Mouse (Mus musculus): Measurements from ENCODE around the gene Gm9944. TPM values are rescaled to one million over a fixed set of nuclear protein-coding genes. Genes with fewer than 3 reads are reported as not detected.

Gene Gm9944
- polyA plus RNA-seq, 1 experiment from 2014 or later = not detected

DNA sequence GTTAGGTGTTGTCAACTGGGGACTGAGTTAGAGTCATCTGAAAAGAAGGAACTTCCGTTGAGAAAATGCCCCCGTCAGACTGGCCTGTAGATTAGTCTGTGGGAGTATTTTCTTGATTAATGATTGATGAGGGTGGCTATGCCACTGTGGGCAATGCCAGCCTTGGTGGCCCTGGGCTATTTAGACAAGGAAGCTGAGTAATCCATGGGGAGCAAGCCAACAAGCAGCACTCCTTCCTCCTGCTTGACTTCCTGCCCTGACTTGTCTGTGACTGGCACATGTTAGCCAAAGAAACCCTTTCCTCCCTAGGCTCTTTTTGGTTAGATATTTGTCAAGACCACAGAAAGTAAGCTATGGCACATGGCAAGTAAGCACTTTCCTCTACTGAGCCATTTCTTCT lies 22.4 kb downstream of the Gm9944 start:
- Histone ChIP-seq H3K4me2 (ENCODE audit: low read length) (no peak overlapping the region), H3K9me3 (ENCODE audit: control insufficient read depth, low read length) (peaks cover 5% of the 10 kb centered on the region), H3K27me3 (replicated peaks; ENCODE audit: control insufficient read depth, insufficient read depth, low read length) (no peaks in the 10 kb centered on the region), H3K4me1 (ENCODE audit: control insufficient read depth, insufficient read depth, low read depth, low read length) (no peaks in the 10 kb centered on the region), H3K4me3 (ENCODE audit: low read length) (no peak overlapping the region), H3K36me3 (ENCODE audit: control insufficient read depth, insufficient read depth, low read length) (no peaks in the 10 kb centered on the region), H3K27ac (ENCODE audit: low read depth, low read length) (no peak overlapping the region), H3K9ac (ENCODE audit: low read depth, low read length) (no peak overlapping the region)
- 90% methylated on average over 2 of the region's 2 CpGs for WGBS
- ATAC-seq = no peak

- Histone ChIP-seq H3K27ac (ENCODE audit: low read depth, low read length) (no peak overlapping the region), H3K27me3 (replicated peaks; ENCODE audit: control insufficient read depth, insufficient read depth, low read length) (no peaks in the 10 kb centered on the region), H3K4me1 (ENCODE audit: control insufficient read depth, insufficient read depth, low read depth, low read length) (no peaks in the 10 kb centered on the region), H3K4me3 (ENCODE audit: low read length) (no peak overlapping the region), H3K9me3 (ENCODE audit: control insufficient read depth, low read length) (peaks cover 5% of the 10 kb centered on the region), H3K36me3 (ENCODE audit: control insufficient read depth, insufficient read depth, low read length) (no peaks in the 10 kb centered on the region), H3K9ac (ENCODE audit: low read depth, low read length) (no peak overlapping the region), H3K4me2 (ENCODE audit: low read length) (no peak overlapping the region)
- WGBS = 20% methylated on average over 3 of the region's 3 CpGs
- ATAC-seq = no peak
These were observed 24.2 kb downstream of the Gm9944 start for GRCm38 (mm10) chr4:144428868-144429267.

- WGBS = 81% methylated on average over 5 of the region's 5 CpGs
These were observed 28.5 kb downstream of the Gm9944 start for GRCm38 (mm10) chr4:144424590-144424989.

GRCm38 (mm10) chr4:144420644-144421043 lies 32.5 kb downstream of the Gm9944 start:
- no peaks in the 10 kb centered on the region for H3K4me1 ChIP-seq (ENCODE audit: control insufficient read depth, insufficient read depth, low read depth, low read length)
- H3K27me3 ChIP-seq (replicated peaks; ENCODE audit: control insufficient read depth, insufficient read depth, low read length) = no peaks in the 10 kb centered on the region
- no peaks in the 10 kb centered on the region for H3K36me3 ChIP-seq (ENCODE audit: control insufficient read depth, insufficient read depth, low read length)
- ATAC-seq = no peak
- no peak overlapping the region for H3K27ac ChIP-seq (ENCODE audit: low read depth, low read length)
- H3K9me3 ChIP-seq (ENCODE audit: control insufficient read depth, low read length) = peaks cover 14% of the 10 kb centered on the region
- H3K4me3 ChIP-seq (ENCODE audit: low read length) = no peak overlapping the region
- no peak overlapping the region for H3K9ac ChIP-seq (ENCODE audit: low read depth, low read length)
- H3K4me2 ChIP-seq (ENCODE audit: low read length) = no peak overlapping the region

More at GRCm38 (mm10) chr4:144424590-144424989, 28.5 kb downstream of the Gm9944 start:
- ATAC-seq = no peak
- Histone ChIP-seq H3K27ac (ENCODE audit: low read depth, low read length) (no peak overlapping the region), H3K4me1 (ENCODE audit: control insufficient read depth, insufficient read depth, low read depth, low read length) (no peaks in the 10 kb centered on the region), H3K4me3 (ENCODE audit: low read length) (no peak overlapping the region), H3K9ac (ENCODE audit: low read depth, low read length) (no peak overlapping the region), H3K4me2 (ENCODE audit: low read length) (no peak overlapping the region), H3K9me3 (ENCODE audit: control insufficient read depth, low read length) (peaks cover 20% of the 10 kb centered on the region), H3K36me3 (ENCODE audit: control insufficient read depth, insufficient read depth, low read length) (no peaks in the 10 kb centered on the region), H3K27me3 (replicated peaks; ENCODE audit: control insufficient read depth, insufficient read depth, low read length) (no peaks in the 10 kb centered on the region)

GRCm38 (mm10) chr4:144408290-144408689 lies 44.8 kb downstream of the Gm9944 start, which contains the start of gene Pramef12:
TSS of gene Pramef12 (minus strand) at chr4:144408464.
- 85% methylated on average over 9 of the region's 9 CpGs for WGBS
- no peaks in the 10 kb centered on the region for H3K27me3 ChIP-seq (replicated peaks; ENCODE audit: control insufficient read depth, insufficient read depth, low read length)
- H3K4me2 ChIP-seq (ENCODE audit: low read length) = no peak within 1 kb of the TSS
- H3K4me1 ChIP-seq (ENCODE audit: control insufficient read depth, insufficient read depth, low read depth, low read length) = no peaks in the 10 kb centered on the region
- no peak within 1 kb of the TSS for H3K27ac ChIP-seq (ENCODE audit: low read depth, low read length)
- ATAC-seq = no peak
- H3K36me3 ChIP-seq (ENCODE audit: control insufficient read depth, insufficient read depth, low read length) = no peaks in the 10 kb centered on the region
- H3K4me3 ChIP-seq (ENCODE audit: low read length) = no peak within 1 kb of the TSS
- H3K9me3 ChIP-seq (ENCODE audit: control insufficient read depth, low read length) = peaks cover 10% of the 10 kb centered on the region; the same call in 1 of the 2 replicates
- H3K9ac ChIP-seq (ENCODE audit: low read depth, low read length) = no peak within 1 kb of the TSS

DNA sequence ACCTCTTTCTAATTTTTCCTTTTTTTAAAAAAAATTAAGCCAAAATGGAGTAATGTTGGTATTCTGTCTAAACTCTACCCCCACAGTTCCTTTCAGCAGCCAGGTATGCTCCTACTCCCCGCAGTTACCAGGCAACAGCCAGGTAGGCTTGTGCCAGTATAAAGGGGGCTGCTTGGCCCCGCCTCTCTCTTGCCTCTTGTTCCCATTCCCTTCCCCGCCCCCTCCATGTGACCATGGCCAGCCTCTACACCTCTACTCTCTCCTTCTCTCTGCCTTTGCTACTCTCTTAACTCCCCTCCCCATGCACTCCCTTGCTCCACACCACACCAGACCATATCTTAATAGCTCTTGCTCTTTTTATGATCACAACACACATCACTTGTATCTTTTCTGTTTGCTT lies 46.9 kb downstream of the Gm9944 start:
- Histone ChIP-seq H3K4me3 (ENCODE audit: low read length) (no peak overlapping the region), H3K27me3 (replicated peaks; ENCODE audit: control insufficient read depth, insufficient read depth, low read length) (no peaks in the 10 kb centered on the region), H3K27ac (ENCODE audit: low read depth, low read length) (no peak overlapping the region), H3K9me3 (ENCODE audit: control insufficient read depth, low read length) (peaks cover 10% of the 10 kb centered on the region; the same call in 1 of the 2 replicates), H3K9ac (ENCODE audit: low read depth, low read length) (no peak overlapping the region), H3K4me1 (ENCODE audit: control insufficient read depth, insufficient read depth, low read depth, low read length) (no peaks in the 10 kb centered on the region), H3K4me2 (ENCODE audit: low read length) (no peak overlapping the region), H3K36me3 (ENCODE audit: control insufficient read depth, insufficient read depth, low read length) (no peaks in the 10 kb centered on the region)
- WGBS = 77% methylated on average over 3 of the region's 3 CpGs
- no peak for ATAC-seq

GRCm38 (mm10) chr4:144404456-144405086 lies 48.5 kb downstream of the Gm9944 start:
- Histone ChIP-seq H3K4me3 (ENCODE audit: low read length) (peak overlapping the region; percentile 14; the same call in 1 of the 2 replicates), H3K4me2 (ENCODE audit: low read length) (peak overlapping the region; percentile 45), H3K9me3 (ENCODE audit: control insufficient read depth, low read length) (0 out of 2 replicates have a peak, but pooled peaks cover 8% of the 10 kb centered on the region), H3K27ac (ENCODE audit: low read depth, low read length) (no peak overlapping the region), H3K4me1 (ENCODE audit: control insufficient read depth, insufficient read depth, low read depth, low read length) (no peaks in the 10 kb centered on the region), H3K9ac (ENCODE audit: low read depth, low read length) (no peak overlapping the region), H3K36me3 (ENCODE audit: control insufficient read depth, insufficient read depth, low read length) (no peaks in the 10 kb centered on the region), H3K27me3 (replicated peaks; ENCODE audit: control insufficient read depth, insufficient read depth, low read length) (no peaks in the 10 kb centered on the region)
- ATAC-seq = 0 out of 2 replicates have a peak, but pooled peaks have one; percentile 14
- 6% methylated on average over 17 of the region's 17 CpGs for WGBS

Other genes starting within 250 kb of the Gm9944 start
- gene C87977, start 240.0 kb downstream of the Gm9944 start, polyA plus RNA-seq (2015; fragmentation: Nextera tagmentation; extraction: Ambion mirVana) = not detected in 2 replicates
- not detected in 2 replicates for gene Pramel5, start 172.8 kb downstream of the Gm9944 start, polyA plus RNA-seq (2015; fragmentation: Nextera tagmentation; extraction: Ambion mirVana)
- gene Gm13128, start 123.1 kb downstream of the Gm9944 start, polyA plus RNA-seq (2015; fragmentation: Nextera tagmentation; extraction: Ambion mirVana) = not detected in 2 replicates
- not detected in 2 replicates for gene Gm13119, start 95.4 kb downstream of the Gm9944 start, polyA plus RNA-seq (2015; fragmentation: Nextera tagmentation; extraction: Ambion mirVana)
- gene Pramef20, start 75.4 kb downstream of the Gm9944 start, polyA plus RNA-seq (2015; fragmentation: Nextera tagmentation; extraction: Ambion mirVana) = not detected in 2 replicates
- gene Pramef12, start 44.9 kb downstream of the Gm9944 start, polyA plus RNA-seq (2015; fragmentation: Nextera tagmentation; extraction: Ambion mirVana) = not detected in 2 replicates
- gene 1700012P22Rik, start 14.5 kb downstream of the Gm9944 start, polyA plus RNA-seq (2015; fragmentation: Nextera tagmentation; extraction: Ambion mirVana) = 0.16 TPM in 1 of 2 replicates, not detected in the other
- gene Aadacl3, start 10.4 kb upstream of the Gm9944 start, polyA plus RNA-seq (2015; fragmentation: Nextera tagmentation; extraction: Ambion mirVana) = not detected in 2 replicates
- not detected in 2 replicates for gene 9430007A20Rik, start 66.5 kb upstream of the Gm9944 start, polyA plus RNA-seq (2015; fragmentation: Nextera tagmentation; extraction: Ambion mirVana)
- not detected in 2 replicates for gene Gm13124, start 111.8 kb upstream of the Gm9944 start, polyA plus RNA-seq (2015; fragmentation: Nextera tagmentation; extraction: Ambion mirVana)
- gene Aadacl4, start 160.4 kb upstream of the Gm9944 start, polyA plus RNA-seq (2015; fragmentation: Nextera tagmentation; extraction: Ambion mirVana) = not detected in 2 replicates
- gene Gm436, start 233.1 kb upstream of the Gm9944 start, polyA plus RNA-seq (2015; fragmentation: Nextera tagmentation; extraction: Ambion mirVana) = not detected in 2 replicates